Mouse (Mus musculus) MN1 (cell line): ENCODE measurements around the gene Exosc2.

ENCODE experiments used
- DNase-seq: peaks from one replicate; pipeline ENCODE4 v3.0.0-alpha.2; 2016; ENCODE audit warnings: low spot score

The Exosc2 gene

DNA sequence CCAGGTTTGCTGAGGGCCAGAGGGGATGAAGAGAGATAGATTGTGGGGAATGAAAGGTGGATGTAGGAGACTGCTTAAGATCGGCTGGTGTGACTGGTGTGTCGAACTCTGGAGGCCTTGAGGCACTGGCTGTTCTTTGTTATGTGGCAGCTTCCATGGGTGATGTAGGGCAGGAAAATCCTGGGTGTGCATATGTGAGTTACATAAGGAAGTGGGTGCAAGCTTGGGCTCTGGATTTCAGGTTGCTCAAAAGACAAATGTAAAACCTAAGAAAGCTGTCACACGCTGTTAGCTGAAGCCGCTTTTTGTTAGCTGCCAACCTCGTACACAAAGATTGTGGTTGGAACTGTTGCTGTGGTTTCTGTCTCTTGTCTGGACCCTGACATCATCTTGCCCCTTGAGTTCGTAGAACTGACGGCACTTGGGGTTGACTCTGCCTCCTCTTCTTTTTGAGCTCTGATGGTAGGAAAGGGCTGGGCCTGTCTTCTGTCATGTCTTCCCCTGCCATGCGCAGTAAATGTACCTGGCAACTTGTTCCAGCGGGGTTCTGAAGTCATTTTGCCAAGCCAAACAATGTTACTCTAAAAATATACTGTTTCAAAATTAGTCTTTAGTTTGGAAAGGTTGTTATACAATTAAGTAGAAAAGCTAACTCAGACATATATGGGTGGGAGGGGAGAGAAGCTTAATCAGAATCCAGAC is 57.2 kb downstream of the Exosc2 start:
- no peak for DNase-seq

GRCm38 (mm10) chr2:31730640-31731039 is 60.1 kb downstream of the Exosc2 start:
- no peak for DNase-seq
